Mouse (Mus musculus): Measurements from ENCODE around the gene Fn1.
A peak's percentile ranks its signal among the peaks of the same experiment; 100 is the strongest.

Gene Fn1

GRCm38 (mm10) chr1:71652551-71653399 lies at the start of gene Fn1:
Gene Fn1, minus strand, starts transcription at chr1:71653200.
- peak; percentile 81 for DNase-seq (ENCODE audit: low read depth, low spot score)

- DNase-seq (ENCODE audit: low read depth, low spot score) = no peak
Measured at GRCm38 (mm10) chr1:71696093-71696492, 43.1 kb upstream of the Fn1 start.

- DNase-seq (ENCODE audit: low read depth, low spot score) = no peak
Measured at GRCm38 (mm10) chr1:71691472-71692277, 38.7 kb upstream of the Fn1 start.

- DNase-seq (ENCODE audit: low read depth, low spot score) = no peak
Measured at GRCm38 (mm10) chr1:71688926-71689303, 35.9 kb upstream of the Fn1 start.

- DNase-seq (ENCODE audit: low read depth, low spot score) = no peak
Measured at GRCm38 (mm10) chr1:71688272-71688925, 35.4 kb upstream of the Fn1 start.

GRCm38 (mm10) chr1:71686791-71687190 lies 33.8 kb upstream of the Fn1 start:
- DNase-seq (ENCODE audit: low read depth, low spot score) = no peak

GRCm38 (mm10) chr1:71683736-71684135 lies 30.7 kb upstream of the Fn1 start:
- DNase-seq (ENCODE audit: low read depth, low spot score) = peak; percentile 85

GRCm38 (mm10) chr1:71682194-71682715 lies 29.3 kb upstream of the Fn1 start:
- no peak for DNase-seq (ENCODE audit: low read depth, low spot score)

GRCm38 (mm10) chr1:71681306-71681705 lies 28.3 kb upstream of the Fn1 start:
- DNase-seq (ENCODE audit: low read depth, low spot score) = no peak

GRCm38 (mm10) chr1:71680046-71680672 lies 27.2 kb upstream of the Fn1 start:
- no peak for DNase-seq (ENCODE audit: low read depth, low spot score)

- DNase-seq (ENCODE audit: low read depth, low spot score) = no peak
Measured at GRCm38 (mm10) chr1:71675420-71675819, 22.4 kb upstream of the Fn1 start.

GRCm38 (mm10) chr1:71674274-71674673 lies 21.3 kb upstream of the Fn1 start:
- no peak for DNase-seq (ENCODE audit: low read depth, low spot score)

GRCm38 (mm10) chr1:71673398-71673910 lies 20.5 kb upstream of the Fn1 start:
- DNase-seq (ENCODE audit: low read depth, low spot score) = no peak

- DNase-seq (ENCODE audit: low read depth, low spot score) = no peak
Measured at GRCm38 (mm10) chr1:71672346-71672745, 19.3 kb upstream of the Fn1 start.

GRCm38 (mm10) chr1:71663242-71663641 lies 10.2 kb upstream of the Fn1 start:
- DNase-seq (ENCODE audit: low read depth, low spot score) = no peak

GRCm38 (mm10) chr1:71658632-71659031 lies 5.6 kb upstream of the Fn1 start:
- DNase-seq (ENCODE audit: low read depth, low spot score) = no peak

- DNase-seq (ENCODE audit: low read depth, low spot score) = no peak
Measured at GRCm38 (mm10) chr1:71656309-71656708, 3.3 kb upstream of the Fn1 start.

- no peak for DNase-seq (ENCODE audit: low read depth, low spot score)
Measured at GRCm38 (mm10) chr1:71654221-71654620, 1.2 kb upstream of the Fn1 start.

GRCm38 (mm10) chr1:71653400-71654159 lies 580 bp upstream of the Fn1 start:
- DNase-seq (ENCODE audit: low read depth, low spot score) = no peak

GRCm38 (mm10) chr1:71651828-71652227 lies 1.2 kb downstream of the Fn1 start:
- DNase-seq (ENCODE audit: low read depth, low spot score) = no peak

- no peak for DNase-seq (ENCODE audit: low read depth, low spot score)
Measured at GRCm38 (mm10) chr1:71651315-71651714, 1.7 kb downstream of the Fn1 start.
